Comparison of ENCODE assay signal across 14 mouse cellular contexts in the genomic region with DNA sequence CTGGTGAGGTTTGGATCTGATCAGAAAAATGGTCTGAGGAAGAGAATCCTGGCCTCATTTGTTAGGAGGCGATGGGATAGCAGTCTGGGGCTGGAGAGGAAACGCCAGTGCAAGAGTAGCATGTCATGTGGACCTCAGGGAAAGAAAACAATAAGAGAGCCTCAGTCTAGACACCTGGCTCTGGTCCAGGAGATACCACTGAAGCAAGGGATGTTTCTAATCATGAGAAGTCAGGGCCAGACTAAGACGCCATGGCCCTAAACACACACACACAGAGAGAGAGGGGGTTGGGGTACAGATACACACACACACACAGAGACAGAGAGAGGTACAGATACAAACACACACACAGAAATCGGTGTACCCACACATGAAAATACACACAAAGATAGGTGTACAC.
A peak's percentile ranks its signal among the peaks of the same experiment; 100 is the strongest.
DNase-seq lines count a peak whose midpoint lies in the region; ATAC-seq lines count a peak whose summit lies in the region.
"Had no signal": no experiment of that assay in that cellular context is flagged by ENCODE, and none has a peak within 500 bp of the region (broad histone marks: within the 10 kb centered on the region; RNA-seq: fewer than 3 reads in every experiment).

No protein-coding gene starts in this region.

- H3K27me3 ChIP-seq in heart, embryonic 11.5 days (ENCODE audit: control insufficient read depth, insufficient read depth, low read length) = no peaks in the 10 kb centered on the region
- no peaks in the 10 kb centered on the region for H3K27me3 ChIP-seq in kidney, embryonic 15.5 days
- no peaks in the 10 kb centered on the region for H3K27me3 ChIP-seq in kidney, embryonic 14.5 days (ENCODE audit: control insufficient read depth, insufficient read depth, low read length)
- H3K27me3 ChIP-seq in intestine, embryonic 15.5 days (replicated peaks) = no peaks in the 10 kb centered on the region
- H3K27me3 ChIP-seq: midbrain, embryonic 15.5 days had no signal

- 0 out of 2 replicates have a peak overlapping the region, but pooled peaks have one; percentile 32 for H3K27ac ChIP-seq in heart, embryonic 11.5 days (ENCODE audit: low read depth, low read length)
- no peak overlapping the region for H3K27ac ChIP-seq in kidney, embryonic 15.5 days
- H3K27ac ChIP-seq in kidney, embryonic 14.5 days (ENCODE audit: low read depth, low read length) = no peak overlapping the region
- H3K27ac ChIP-seq in intestine, embryonic 15.5 days = peak overlapping the region; percentile 51; the same call in 1 of the 2 replicates
- H3K27ac ChIP-seq: forebrain, embryonic 10.5 days; gastrocnemius, adult 2 months; liver, embryonic 14.5 days; midbrain, embryonic 15.5 days had no signal

- H3K9me3 ChIP-seq in heart, embryonic 11.5 days (replicated peaks; ENCODE audit: control insufficient read depth, low read length) = no peaks in the 10 kb centered on the region
- no peaks in the 10 kb centered on the region for H3K9me3 ChIP-seq in kidney, embryonic 15.5 days (replicated peaks)
- H3K9me3 ChIP-seq in kidney, embryonic 14.5 days (ENCODE audit: control insufficient read depth, low read length) = no peaks in the 10 kb centered on the region
- no peaks in the 10 kb centered on the region for H3K9me3 ChIP-seq in intestine, embryonic 15.5 days
- H3K9me3 ChIP-seq: forebrain, embryonic 10.5 days; midbrain, embryonic 15.5 days had no signal

- no peak overlapping the region for H3K4me2 ChIP-seq in heart, embryonic 11.5 days
- no peak overlapping the region for H3K4me2 ChIP-seq in kidney, embryonic 15.5 days
- no peak overlapping the region for H3K4me2 ChIP-seq in kidney, embryonic 14.5 days (replicated peaks; ENCODE audit: low read depth, low read length)
- H3K4me2 ChIP-seq in intestine, embryonic 15.5 days (replicated peaks) = no peak overlapping the region
- H3K4me2 ChIP-seq: midbrain, embryonic 15.5 days had no signal

- no peak overlapping the region for H3K9ac ChIP-seq in heart, embryonic 11.5 days (ENCODE audit: low read depth, low read length)
- no peak overlapping the region for H3K9ac ChIP-seq in kidney, embryonic 15.5 days
- no peak overlapping the region for H3K9ac ChIP-seq in kidney, embryonic 14.5 days (ENCODE audit: low read depth, low read length)
- H3K9ac ChIP-seq in intestine, embryonic 15.5 days = no peak overlapping the region
- H3K9ac ChIP-seq: liver, embryonic 14.5 days; midbrain, embryonic 15.5 days had no signal

- 0 out of 2 replicates have a peak, but pooled peaks cover 5% of the 10 kb centered on the region for H3K4me1 ChIP-seq in heart, embryonic 11.5 days (ENCODE audit: control insufficient read depth, insufficient read depth, low read length)
- H3K4me1 ChIP-seq in kidney, embryonic 15.5 days = no peaks in the 10 kb centered on the region
- H3K4me1 ChIP-seq in kidney, embryonic 14.5 days (ENCODE audit: control insufficient read depth, insufficient read depth, low read length) = no peaks in the 10 kb centered on the region
- H3K4me1 ChIP-seq in intestine, embryonic 15.5 days (replicated peaks) = peaks cover 7% of the 10 kb centered on the region; the same call in 1 of the 2 replicates

- H3K36me3 ChIP-seq in heart, embryonic 11.5 days (ENCODE audit: control insufficient read depth, insufficient read depth, low read length) = no peaks in the 10 kb centered on the region
- peaks cover 31% of the 10 kb centered on the region for H3K36me3 ChIP-seq in kidney, embryonic 15.5 days
- H3K36me3 ChIP-seq in kidney, embryonic 14.5 days (ENCODE audit: control insufficient read depth, insufficient read depth, low read length) = peaks cover 6% of the 10 kb centered on the region; the same call in 1 of the 2 replicates
- no peaks in the 10 kb centered on the region for H3K36me3 ChIP-seq in intestine, embryonic 15.5 days
- H3K36me3 ChIP-seq: midbrain, embryonic 15.5 days had no signal

- 0 out of 2 replicates have a peak, but pooled peaks have one; percentile 46 for ATAC-seq in heart, embryonic 11.5 days (replicated peaks; ENCODE audit: insufficient number of reproducible peaks, low FRiP score, low TSS enrichment)
- ATAC-seq in kidney, embryonic 15.5 days (replicated peaks; ENCODE audit: low FRiP score) = peak; percentile 52; the same call in 1 of the 2 replicates
- no peak for ATAC-seq in kidney, embryonic 14.5 days (ENCODE audit: low FRiP score, low TSS enrichment)
- peak; percentile 36; the same call in 1 of the 2 replicates for ATAC-seq in intestine, embryonic 15.5 days
- ATAC-seq: midbrain, embryonic 15.5 days had no signal

- no peak for DNase-seq in heart, adult 11 months
- peak; percentile 51 for DNase-seq in lung, postnatal 10 days
- no peak for DNase-seq in lung, postnatal 14 days
- DNase-seq in cerebellum, adult 9-11 months = no peak
- DNase-seq: B cell, adult 2 months; gastrocnemius, adult 2 months; thymus, adult 18-20 months had no signal

- 41% methylated on average over 4 of the region's 4 CpGs for WGBS in heart, embryonic 11.5 days (ENCODE audit: insufficient replicate concordance)
- WGBS in kidney, embryonic 15.5 days = 65% methylated on average over 4 of the region's 4 CpGs
- 72% methylated on average over 4 of the region's 4 CpGs for WGBS in kidney, embryonic 14.5 days
- 40% methylated on average over 4 of the region's 4 CpGs for WGBS in intestine, embryonic 15.5 days

- no peak overlapping the region for H3K4me3 ChIP-seq in heart, embryonic 11.5 days (ENCODE audit: low read depth, low read length)
- H3K4me3 ChIP-seq in kidney, embryonic 15.5 days (replicated peaks) = no peak overlapping the region
- no peak overlapping the region for H3K4me3 ChIP-seq in kidney, embryonic 14.5 days (ENCODE audit: low read length)
- no peak overlapping the region for H3K4me3 ChIP-seq in intestine, embryonic 15.5 days (replicated peaks)
- H3K4me3 ChIP-seq: forebrain, embryonic 10.5 days; gastrocnemius, adult 2 months; midbrain, embryonic 15.5 days had no signal

Comparison
In these comparisons a context has a peak if more than half of its experiments do, and no peak if none do; other contexts are left out.
1. H3K27ac ChIP-seq: peak in heart, embryonic 11.5 days (single experiment) and intestine, embryonic 15.5 days (single experiment); none in kidney, embryonic 15.5 days (single experiment) and kidney, embryonic 14.5 days (single experiment).